Mouse (Mus musculus) midbrain, embryonic 15.5 days (tissue): Measurements from ENCODE around the gene Trappc10. TPM values are rescaled to one million over a fixed set of nuclear protein-coding genes. Genes with fewer than 3 reads are reported as not detected.
A peak's percentile ranks its signal among the peaks of the same experiment; 100 is the strongest.

ENCODE experiments used
- ATAC-seq: fragments of 200-750 bp; cut with Nextera tagmentation; replicated peaks from 2 replicates; pipeline ENCODE4 v1.8.0; 2017; ENCODE audit warnings: moderate TSS enrichment
- H3K27ac ChIP-seq: fragments of 300-500 bp; sonication (generic); 2 replicates; pipeline ENCODE4 v1.5.1; 2015; ENCODE audit warnings: mild to moderate bottlenecking, inconsistent platforms
- H3K27me3 ChIP-seq: fragments of 300-500 bp; sonication (generic); replicated peaks from 2 replicates; pipeline ENCODE4 v1.6.1; 2015; ENCODE audit warnings: inconsistent platforms
- H3K36me3 ChIP-seq: fragments of 300-500 bp; sonication (generic); replicated peaks from 2 replicates; pipeline ENCODE4 v1.6.1; 2015; ENCODE audit warnings: inconsistent platforms
- H3K4me1 ChIP-seq: fragments of 300-500 bp; sonication (generic); 2 replicates; pipeline ENCODE4 v1.6.1; 2015; ENCODE audit warnings: inconsistent platforms
- H3K4me2 ChIP-seq: fragments of 300-500 bp; sonication (generic); 2 replicates; pipeline ENCODE4 v1.6.1; 2015; ENCODE audit warnings: inconsistent platforms, mild to moderate bottlenecking, moderate library complexity
- H3K4me3 ChIP-seq: fragments of 300-500 bp; sonication (generic); 2 replicates; pipeline ENCODE4 v1.5.1; 2015; ENCODE audit warnings: mild to moderate bottlenecking, inconsistent platforms
- H3K9ac ChIP-seq: fragments of 300-500 bp; sonication (generic); 2 replicates; pipeline ENCODE4 v1.6.1; 2015; ENCODE audit warnings: mild to moderate bottlenecking, inconsistent platforms
- H3K9me3 ChIP-seq: fragments of 300-500 bp; sonication (generic); 2 replicates; pipeline ENCODE4 v1.6.1; 2016; ENCODE audit warnings: inconsistent platforms
- WGBS: fragments of 180-500 bp; shearing (Covaris S2); methylation state at CpG from one replicate; pipeline ENCODE4 v1.1.7; 2015; ENCODE audit warnings: mixed read lengths; 5-methylcytosine and 5-hydroxymethylcytosine counted together
- polyA plus RNA-seq: library from polyadenylated mRNA; unstranded; fragments of >200 nt; fragmentation: Nextera tagmentation; extraction: Ambion mirVana; gene quantifications from 2 replicates; pipeline ENCODE4 v1.2.1, GENCODE M21; 2015

Gene Trappc10
- polyA plus RNA-seq: 27.2 and 29.2 TPM in 2 replicates

DNA sequence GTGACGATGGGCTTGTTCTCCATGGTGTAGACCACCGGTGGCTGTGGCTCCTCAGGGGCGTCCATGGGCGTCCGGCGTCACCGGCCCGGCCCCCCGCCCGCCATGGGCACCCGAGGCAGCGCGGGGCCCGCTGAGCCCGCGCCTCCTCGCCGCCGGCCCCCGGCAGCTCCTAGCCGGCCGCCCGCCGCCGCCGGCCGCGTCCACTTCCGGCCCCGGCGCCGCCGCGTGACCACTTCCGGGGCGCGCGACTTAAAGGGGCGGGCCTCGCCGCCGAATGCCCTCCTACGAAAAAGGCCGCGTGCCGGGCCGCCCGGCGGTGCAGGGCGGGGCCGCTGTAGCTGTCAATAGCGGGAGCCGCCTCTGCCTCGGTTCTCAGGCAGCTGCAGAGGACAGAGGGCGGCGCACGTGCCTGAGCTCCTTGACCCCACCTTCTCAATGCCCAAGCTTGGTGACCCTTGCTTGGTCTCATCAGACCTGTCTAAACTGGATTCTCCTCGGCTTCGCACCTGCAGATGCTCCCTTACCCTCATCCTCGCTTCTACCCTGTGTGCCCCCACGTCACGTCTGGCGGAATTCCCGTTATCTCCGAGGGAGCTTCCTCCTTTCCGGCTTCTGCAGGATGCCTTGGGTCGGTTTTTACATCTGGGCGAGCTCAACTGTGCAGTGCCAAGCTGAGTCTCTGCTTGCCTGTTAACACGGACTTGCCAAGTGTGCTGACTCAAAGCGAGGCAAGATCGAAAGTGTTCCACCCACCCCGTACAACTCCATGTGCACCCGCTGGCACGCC lies at the start of gene Trappc10:
Trappc10 (minus strand) TSS at position 204 of the 787 bp plus-strand sequence.
- Histone ChIP-seq H3K4me1 (peaks cover 27% of the 10 kb centered on the region), H3K36me3 (no peaks in the 10 kb centered on the region), H3K9me3 (no peaks in the 10 kb centered on the region), H3K4me3 (peak within 1 kb of the TSS; percentile 79), H3K27me3 (no peaks in the 10 kb centered on the region), H3K9ac (peak within 1 kb of the TSS; percentile 72), H3K4me2 (peak within 1 kb of the TSS; percentile 86), H3K27ac (peak within 1 kb of the TSS; percentile 89)
- WGBS: under 1% methylated on average over 70 of the region's 74 CpGs
- peak; percentile 96 for ATAC-seq

DNA sequence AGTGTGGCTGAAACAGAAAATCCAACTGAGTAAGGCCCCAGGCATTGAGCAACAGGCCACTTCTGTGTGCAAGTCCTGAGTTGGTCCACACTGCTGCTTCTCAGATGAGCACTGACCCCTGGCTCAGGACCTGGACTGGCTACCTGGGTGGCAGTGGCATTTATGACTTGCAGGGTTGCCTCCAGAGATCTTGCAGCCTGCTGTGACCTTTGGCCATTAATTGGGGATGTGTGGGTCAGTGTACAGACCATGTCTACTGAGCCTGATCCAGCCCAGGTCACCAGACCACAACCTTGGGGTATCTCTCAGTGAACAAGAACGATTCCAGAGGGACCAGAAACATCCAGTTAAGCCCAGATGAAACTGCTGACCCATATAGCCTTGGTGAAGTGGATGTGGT lies 49.1 kb upstream of the Trappc10 start:
- H3K36me3 ChIP-seq: no peaks in the 10 kb centered on the region
- H3K4me3 ChIP-seq: no peak overlapping the region
- no peaks in the 10 kb centered on the region for H3K4me1 ChIP-seq
- no peak overlapping the region for H3K27ac ChIP-seq
- WGBS: 88% methylated on average over 1 of the region's 1 CpGs
- H3K4me2 ChIP-seq: no peak overlapping the region
- H3K9me3 ChIP-seq: no peaks in the 10 kb centered on the region
- ATAC-seq: no peak
- no peaks in the 10 kb centered on the region for H3K27me3 ChIP-seq
- H3K9ac ChIP-seq: no peak overlapping the region

DNA sequence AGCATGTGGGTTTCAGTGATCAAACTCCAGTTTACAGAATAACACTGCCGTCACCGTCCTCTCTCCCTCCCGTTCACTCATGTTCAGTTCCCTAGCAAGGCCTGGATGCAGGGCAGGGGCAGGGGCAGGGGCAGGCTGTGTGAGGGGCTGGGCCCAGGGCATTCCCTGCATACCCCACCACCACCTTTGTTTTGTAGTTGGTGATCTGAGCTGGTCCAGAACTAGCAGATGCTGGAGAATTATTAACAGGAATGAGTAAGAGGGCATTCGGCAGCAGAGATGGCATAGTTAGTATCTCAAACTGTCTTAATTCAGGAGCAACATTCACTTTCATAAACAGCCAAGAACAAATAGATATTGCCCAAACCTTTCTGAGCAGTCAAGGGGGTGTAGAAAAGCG lies 47.9 kb upstream of the Trappc10 start:
- Histone ChIP-seq H3K9ac (no peak overlapping the region), H3K36me3 (no peaks in the 10 kb centered on the region), H3K27me3 (no peaks in the 10 kb centered on the region), H3K4me1 (no peaks in the 10 kb centered on the region), H3K4me2 (no peak overlapping the region), H3K27ac (no peak overlapping the region), H3K4me3 (no peak overlapping the region), H3K9me3 (no peaks in the 10 kb centered on the region)
- 89% methylated on average over 5 of the region's 5 CpGs for whole genome bisulfite sequencing
- no peak for ATAC-seq

DNA sequence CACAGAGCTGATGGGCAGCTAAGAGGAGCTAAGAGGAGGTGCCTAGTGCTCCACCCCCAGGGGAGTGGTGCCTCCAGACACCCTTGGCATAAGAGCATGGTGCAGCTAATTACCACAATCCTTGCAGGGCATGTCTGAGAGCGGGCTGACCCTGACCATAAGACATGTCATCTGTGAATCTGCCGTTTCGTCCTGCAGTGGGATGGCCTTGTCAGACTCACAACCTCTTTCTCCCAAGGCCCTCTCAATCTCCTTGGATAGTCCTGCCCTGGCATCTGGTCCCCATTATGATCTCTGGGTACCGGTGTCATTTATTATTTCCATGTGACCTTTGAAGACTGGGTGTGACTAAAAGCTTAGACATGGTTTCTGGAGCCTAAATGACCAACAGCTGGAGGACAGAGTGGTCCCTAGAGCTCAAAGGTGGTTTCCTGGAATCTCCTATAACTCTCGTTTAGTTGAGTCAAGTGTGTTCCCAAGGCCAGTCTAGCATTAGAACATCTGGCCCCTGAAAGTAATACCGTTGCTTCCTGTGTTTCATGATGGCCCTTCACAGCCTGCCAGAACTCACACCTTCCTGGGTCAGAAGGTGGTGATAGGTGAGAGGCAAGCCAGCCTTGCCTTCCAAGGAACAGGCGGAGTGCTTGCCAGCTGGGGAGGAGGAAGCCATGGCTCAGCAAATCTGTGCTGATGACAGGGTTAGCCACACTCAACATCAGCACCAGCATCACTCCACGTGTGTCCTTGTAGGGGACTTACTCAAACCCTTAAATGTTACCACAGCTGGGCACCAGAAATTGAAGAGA lies 46.5 kb upstream of the Trappc10 start:
- no peak overlapping the region for H3K4me2 ChIP-seq
- ATAC-seq: no peak
- 91% methylated on average over 8 of the region's 8 CpGs for WGBS
- H3K27ac ChIP-seq: no peak overlapping the region
- H3K9ac ChIP-seq: no peak overlapping the region
- no peaks in the 10 kb centered on the region for H3K27me3 ChIP-seq
- H3K4me3 ChIP-seq: no peak overlapping the region
- peaks cover 6% of the 10 kb centered on the region for H3K36me3 ChIP-seq
- no peaks in the 10 kb centered on the region for H3K9me3 ChIP-seq
- H3K4me1 ChIP-seq: no peaks in the 10 kb centered on the region

DNA sequence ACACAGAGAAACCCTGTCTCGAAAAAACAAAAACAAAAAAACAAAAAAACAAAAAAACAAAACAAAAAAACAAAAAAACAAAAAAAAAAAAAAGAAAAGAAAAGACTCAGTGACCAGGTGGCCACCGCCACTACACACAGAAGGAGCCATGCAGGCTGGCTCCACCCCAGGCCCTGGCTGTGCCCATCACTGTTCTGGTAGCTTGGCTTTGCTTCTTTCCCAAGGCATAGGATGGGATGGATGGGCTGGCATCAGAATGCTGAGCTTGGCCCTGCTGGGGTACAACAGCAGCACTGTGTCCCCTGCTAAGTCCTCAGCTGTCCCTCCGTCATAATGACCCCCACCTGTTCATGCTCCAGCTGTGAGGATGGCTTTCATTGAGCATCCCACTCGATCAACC lies 44.5 kb upstream of the Trappc10 start:
- no peak for ATAC-seq
- H3K4me3 ChIP-seq: no peak overlapping the region
- H3K4me1 ChIP-seq: no peaks in the 10 kb centered on the region
- H3K9ac ChIP-seq: no peak overlapping the region
- peaks cover 10% of the 10 kb centered on the region for H3K36me3 ChIP-seq
- H3K27ac ChIP-seq: no peak overlapping the region
- no peak overlapping the region for H3K4me2 ChIP-seq
- no peaks in the 10 kb centered on the region for H3K9me3 ChIP-seq
- WGBS: 97% methylated on average over 4 of the region's 4 CpGs
- no peaks in the 10 kb centered on the region for H3K27me3 ChIP-seq

DNA sequence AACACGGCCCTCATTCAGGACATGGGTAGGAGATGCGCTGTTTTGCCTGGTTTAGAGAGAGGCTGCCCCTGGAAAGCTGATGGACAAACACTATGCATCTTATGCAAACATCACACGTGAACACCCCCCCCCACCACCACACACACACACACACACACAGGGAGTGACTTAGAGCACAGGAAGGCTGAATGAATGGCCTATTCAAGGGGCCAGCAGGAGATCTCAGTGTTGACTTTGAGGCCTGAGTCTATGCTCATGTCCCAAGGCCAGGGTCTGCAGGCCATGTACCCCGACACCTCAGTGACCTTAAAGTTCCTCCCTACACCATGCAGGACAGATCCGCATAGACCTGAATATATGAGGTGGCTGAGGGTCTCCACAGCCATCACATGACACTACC lies 43.7 kb upstream of the Trappc10 start:
- no peak for ATAC-seq
- H3K4me1 ChIP-seq: no peaks in the 10 kb centered on the region
- H3K4me3 ChIP-seq: no peak overlapping the region
- no peak overlapping the region for H3K27ac ChIP-seq
- H3K9me3 ChIP-seq: no peaks in the 10 kb centered on the region
- WGBS: 95% methylated on average over 5 of the region's 5 CpGs
- H3K9ac ChIP-seq: no peak overlapping the region
- H3K4me2 ChIP-seq: no peak overlapping the region
- H3K27me3 ChIP-seq: no peaks in the 10 kb centered on the region
- H3K36me3 ChIP-seq: peaks cover 16% of the 10 kb centered on the region

DNA sequence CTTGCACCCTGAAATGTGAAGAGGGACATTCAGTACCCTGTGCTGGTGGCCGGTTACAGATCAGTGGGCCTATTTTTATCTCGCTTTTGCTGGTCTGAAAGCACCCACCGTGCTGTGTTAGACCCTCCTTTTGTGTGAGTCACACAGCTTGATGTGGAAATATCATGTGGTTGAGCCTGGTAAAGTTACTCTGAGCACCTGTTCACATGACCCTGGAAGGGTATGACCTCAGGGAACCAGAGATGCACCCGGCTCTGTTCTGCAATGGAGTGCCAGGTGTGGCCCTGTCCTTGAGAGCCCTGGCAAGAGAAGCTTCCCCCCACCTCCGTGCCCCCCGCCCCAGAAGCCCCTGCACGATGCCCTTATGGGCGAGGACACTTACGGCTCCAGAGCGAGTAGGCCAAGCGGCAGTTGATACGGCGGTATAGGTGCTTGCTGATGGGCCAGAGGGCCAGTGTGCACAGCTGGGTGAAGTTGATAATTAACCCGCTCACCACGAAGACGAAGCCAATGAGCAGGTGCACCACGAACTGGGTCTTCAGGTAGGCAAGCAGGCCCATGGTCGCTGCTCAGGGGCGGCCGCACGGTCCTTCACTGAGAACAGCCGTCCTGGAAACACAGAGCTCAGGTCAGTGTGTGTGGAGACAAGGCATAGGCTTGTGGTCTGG lies 43.2 kb upstream of the Trappc10 start:
- ATAC-seq: no peak

DNA sequence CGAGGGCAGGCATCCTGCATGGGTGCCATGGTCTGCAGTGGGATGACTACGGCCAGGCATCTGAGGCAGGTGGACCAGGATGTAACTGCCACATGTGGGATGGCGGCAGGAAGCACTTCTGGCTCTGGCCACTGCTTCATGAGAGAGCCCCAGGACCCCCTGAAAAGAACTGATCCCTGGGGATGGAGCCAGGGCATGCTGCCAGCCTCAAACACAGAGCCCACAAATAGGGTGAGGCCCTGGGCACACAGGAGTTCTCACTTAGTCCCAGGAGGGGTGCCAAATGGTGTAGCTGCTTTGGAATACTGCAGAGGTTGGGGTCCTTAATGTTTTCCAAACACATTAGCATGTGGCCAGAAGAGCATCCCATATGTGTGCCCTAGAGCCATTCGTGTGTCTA lies 41.5 kb upstream of the Trappc10 start:
- Histone ChIP-seq H3K27me3 (no peaks in the 10 kb centered on the region), H3K36me3 (peaks cover 23% of the 10 kb centered on the region), H3K4me1 (no peaks in the 10 kb centered on the region), H3K9ac (no peak overlapping the region), H3K4me3 (no peak overlapping the region), H3K9me3 (no peaks in the 10 kb centered on the region), H3K27ac (no peak overlapping the region), H3K4me2 (no peak overlapping the region)
- 89% methylated on average over 4 of the region's 4 CpGs for WGBS
- no peak for ATAC-seq

More for the DNA sequence above, 43.2 kb upstream of the Trappc10 start:
- no peak overlapping the region for H3K4me3 ChIP-seq
- H3K9me3 ChIP-seq: no peaks in the 10 kb centered on the region
- peaks cover 18% of the 10 kb centered on the region for H3K36me3 ChIP-seq
- 96% methylated on average over 22 of the region's 22 CpGs for WGBS
- H3K9ac ChIP-seq: no peak overlapping the region
- no peaks in the 10 kb centered on the region for H3K27me3 ChIP-seq
- no peaks in the 10 kb centered on the region for H3K4me1 ChIP-seq
- H3K27ac ChIP-seq: no peak overlapping the region
- H3K4me2 ChIP-seq: no peak overlapping the region

DNA sequence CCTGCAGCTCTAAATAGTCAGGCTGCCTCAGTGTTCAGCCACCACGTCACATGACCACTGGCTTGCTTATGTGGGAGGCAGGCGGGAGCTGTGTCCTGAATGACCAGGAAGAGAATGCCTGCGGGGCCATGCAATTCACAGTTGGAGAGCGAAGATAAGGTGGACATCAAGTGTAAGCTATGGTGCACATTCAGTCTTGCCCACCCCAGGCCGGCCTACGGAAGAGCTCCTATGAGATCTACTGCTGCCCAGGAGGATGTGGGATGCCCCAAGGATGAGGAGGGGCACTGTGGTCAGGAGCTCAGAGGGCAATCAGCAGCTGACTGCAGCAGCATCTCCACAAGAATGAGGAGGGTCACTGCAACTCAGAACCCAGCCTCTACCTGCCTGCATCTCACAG lies 41.0 kb upstream of the Trappc10 start:
- 87% methylated on average over 6 of the region's 6 CpGs for WGBS
- Histone ChIP-seq H3K4me1 (no peaks in the 10 kb centered on the region), H3K4me2 (no peak overlapping the region), H3K27ac (no peak overlapping the region), H3K36me3 (peaks cover 25% of the 10 kb centered on the region), H3K9ac (no peak overlapping the region), H3K9me3 (no peaks in the 10 kb centered on the region), H3K4me3 (no peak overlapping the region), H3K27me3 (no peaks in the 10 kb centered on the region)
- ATAC-seq: no peak

DNA sequence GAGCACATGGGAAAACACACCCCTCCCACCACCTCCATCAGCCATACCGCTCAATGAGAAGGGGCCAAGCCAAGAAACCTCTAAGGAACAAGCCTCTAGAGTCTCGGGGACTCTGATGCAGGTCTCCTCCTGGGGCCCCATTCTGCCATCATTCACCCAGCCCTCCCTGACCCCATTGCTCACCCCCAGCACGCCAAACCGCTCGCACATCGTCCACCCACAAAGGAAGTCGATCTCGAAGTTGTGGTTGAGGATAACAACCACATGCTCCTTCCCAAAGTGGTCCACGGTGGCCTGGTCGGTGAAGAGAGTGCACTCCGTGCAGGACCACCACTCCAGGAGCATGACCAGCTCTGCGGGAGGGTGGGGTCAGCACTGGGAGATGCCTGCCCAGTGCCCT lies 40.4 kb upstream of the Trappc10 start:
- Histone ChIP-seq H3K36me3 (peaks cover 29% of the 10 kb centered on the region), H3K4me2 (no peak overlapping the region), H3K4me3 (no peak overlapping the region), H3K9me3 (no peaks in the 10 kb centered on the region), H3K9ac (no peak overlapping the region), H3K4me1 (no peaks in the 10 kb centered on the region), H3K27me3 (no peaks in the 10 kb centered on the region), H3K27ac (no peak overlapping the region)
- ATAC-seq: no peak
- WGBS: 91% methylated on average over 12 of the region's 12 CpGs

DNA sequence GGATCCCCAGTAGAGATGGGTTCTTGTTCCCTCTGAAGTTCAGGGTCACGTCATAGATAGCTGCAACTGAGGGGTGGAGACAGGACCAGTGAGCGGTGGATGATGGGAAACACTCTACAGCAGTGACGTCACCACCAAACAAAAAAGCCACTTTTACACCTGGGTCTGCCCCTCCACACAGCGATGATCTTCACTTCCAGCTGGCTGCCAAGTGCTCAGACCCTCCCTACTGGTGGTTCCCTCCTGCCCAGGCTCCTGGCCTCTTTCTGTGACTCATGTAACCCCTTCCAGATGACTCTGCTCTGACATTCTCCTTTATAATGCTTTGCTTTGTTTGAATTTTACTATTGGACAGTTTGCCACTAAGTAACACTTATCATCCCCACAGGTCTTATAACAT lies 38.0 kb upstream of the Trappc10 start:
- Histone ChIP-seq H3K27me3 (no peaks in the 10 kb centered on the region), H3K36me3 (peaks cover 35% of the 10 kb centered on the region), H3K4me2 (no peak overlapping the region), H3K9ac (no peak overlapping the region), H3K9me3 (no peaks in the 10 kb centered on the region), H3K4me3 (no peak overlapping the region), H3K4me1 (no peaks in the 10 kb centered on the region), H3K27ac (no peak overlapping the region)
- 94% methylated on average over 4 of the region's 4 CpGs for WGBS
- ATAC-seq: no peak

DNA sequence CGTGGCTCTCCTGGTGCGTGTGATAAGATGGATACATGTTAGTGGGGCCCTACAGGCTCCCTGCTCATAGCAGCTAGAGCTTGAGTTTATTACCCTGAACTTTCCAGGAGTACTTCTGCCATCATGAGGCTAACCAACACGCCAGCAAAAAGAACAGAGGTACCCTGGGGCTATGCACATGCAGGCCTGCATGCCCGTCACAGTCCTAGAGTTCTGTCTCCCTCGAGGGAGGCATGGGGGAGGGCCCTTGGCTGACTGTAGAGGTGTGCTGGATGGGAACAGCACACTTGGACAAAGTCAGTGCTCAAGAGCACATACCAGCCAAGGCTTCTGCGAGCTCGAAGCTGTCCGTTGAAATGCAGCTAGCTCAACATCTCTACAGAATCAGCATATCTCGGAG lies 36.0 kb upstream of the Trappc10 start:
- H3K4me2 ChIP-seq: no peak overlapping the region
- H3K36me3 ChIP-seq: peaks cover 25% of the 10 kb centered on the region
- H3K9me3 ChIP-seq: no peaks in the 10 kb centered on the region
- no peaks in the 10 kb centered on the region for H3K4me1 ChIP-seq
- H3K27me3 ChIP-seq: no peaks in the 10 kb centered on the region
- H3K27ac ChIP-seq: no peak overlapping the region
- WGBS: 89% methylated on average over 9 of the region's 9 CpGs
- H3K9ac ChIP-seq: no peak overlapping the region
- ATAC-seq: no peak
- H3K4me3 ChIP-seq: no peak overlapping the region
